Mouse (Mus musculus) lung, postnatal 0 days (tissue): ENCODE data around the gene Macf1.

ENCODE experiments used
- CTCF ChIP-seq: IDR thresholded peaks from 2 replicates; pipeline ENCODE4 v1.5.1; 2016; ENCODE audit warnings: antibody characterized with exemption, mild to moderate bottlenecking
- EP300 ChIP-seq: IDR thresholded peaks from 2 replicates; pipeline ENCODE4 v1.6.1; 2016; ENCODE audit warnings: antibody characterized with exemption, mild to moderate bottlenecking, control low read depth

DNA sequence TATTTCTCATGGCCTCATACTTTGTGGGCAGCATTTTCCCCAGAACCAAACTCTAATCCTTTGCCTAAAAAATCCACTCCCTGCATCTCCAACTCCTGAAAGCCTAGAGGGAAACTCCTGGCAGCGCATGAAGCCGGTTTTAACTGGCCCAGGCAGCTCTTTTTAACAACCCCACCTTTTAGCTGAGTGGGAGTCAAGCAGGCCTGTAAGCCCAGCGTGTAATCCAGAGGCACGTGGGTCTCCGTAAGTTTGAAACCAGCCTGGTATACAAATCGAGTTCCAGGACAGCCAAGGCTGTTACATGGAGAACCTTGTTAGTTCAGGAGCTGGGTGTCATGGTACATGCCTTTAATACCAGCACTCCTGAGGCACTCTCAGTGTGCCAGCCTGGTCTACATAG lies 14.5 kb downstream of the Macf1 start:
- no peak for TF ChIP-seq EP300
- TF ChIP-seq CTCF = no peak
